Mouse (Mus musculus) ES-E14 (cell line): Measurements from ENCODE around the gene Tnfsf9.

ENCODE experiments used
- CHD2 ChIP-seq: IDR thresholded peaks from 2 replicates; pipeline ENCODE4 v1.6.1; 2014; ENCODE audit warnings: mild to moderate bottlenecking, low read depth, low read length, inconsistent platforms
- HCFC1 ChIP-seq: IDR thresholded peaks from 2 replicates; pipeline ENCODE4 v1.6.1; 2012; ENCODE audit warnings: low read length, inconsistent platforms, borderline replicate concordance; ENCODE audit not compliant: insufficient read depth

- TF ChIP-seq HCFC1 (no peak), CHD2 (no peak)
Measured at GRCm38 (mm10) chr17:57078336-57078735, 26.8 kb upstream of the Tnfsf9 start, which contains the start of gene Dennd1c.
